Mouse (Mus musculus) spleen, adult 18-20 months (tissue): ENCODE data around the gene Map1lc3b.
"Not testable (repeated sequence)": the region's sequence is repeated elsewhere in the genome, so short reads cannot be mapped to it uniquely, and the experiment has no call there.

ENCODE experiments used
- DNase-seq, 2 experiments: peaks; one replicate each; pipeline ENCODE4 v3.0.0; 2022; ENCODE audit warnings: mixed read lengths in 2 of 2

The Map1lc3b gene

DNA sequence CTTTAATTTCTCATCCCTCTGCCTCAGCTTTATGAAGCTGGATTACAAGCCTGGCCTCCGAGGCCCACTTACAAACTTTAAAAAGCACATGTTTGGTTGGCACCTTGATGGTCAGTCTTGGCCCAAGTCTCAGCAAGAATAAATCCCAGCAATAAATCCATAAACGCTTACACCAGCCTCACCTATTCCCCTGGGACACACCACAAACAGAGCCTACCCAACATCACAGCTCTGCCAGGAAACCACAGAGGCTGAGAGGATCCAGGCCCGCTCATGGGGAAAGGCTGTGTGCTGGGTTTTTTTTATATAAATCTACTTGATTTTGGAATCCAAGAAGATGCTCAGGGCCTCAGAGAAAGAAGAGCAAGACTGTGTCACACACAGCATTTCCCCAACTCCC is 14.5 kb upstream of the Map1lc3b start:
- DNase-seq: no peak

DNA sequence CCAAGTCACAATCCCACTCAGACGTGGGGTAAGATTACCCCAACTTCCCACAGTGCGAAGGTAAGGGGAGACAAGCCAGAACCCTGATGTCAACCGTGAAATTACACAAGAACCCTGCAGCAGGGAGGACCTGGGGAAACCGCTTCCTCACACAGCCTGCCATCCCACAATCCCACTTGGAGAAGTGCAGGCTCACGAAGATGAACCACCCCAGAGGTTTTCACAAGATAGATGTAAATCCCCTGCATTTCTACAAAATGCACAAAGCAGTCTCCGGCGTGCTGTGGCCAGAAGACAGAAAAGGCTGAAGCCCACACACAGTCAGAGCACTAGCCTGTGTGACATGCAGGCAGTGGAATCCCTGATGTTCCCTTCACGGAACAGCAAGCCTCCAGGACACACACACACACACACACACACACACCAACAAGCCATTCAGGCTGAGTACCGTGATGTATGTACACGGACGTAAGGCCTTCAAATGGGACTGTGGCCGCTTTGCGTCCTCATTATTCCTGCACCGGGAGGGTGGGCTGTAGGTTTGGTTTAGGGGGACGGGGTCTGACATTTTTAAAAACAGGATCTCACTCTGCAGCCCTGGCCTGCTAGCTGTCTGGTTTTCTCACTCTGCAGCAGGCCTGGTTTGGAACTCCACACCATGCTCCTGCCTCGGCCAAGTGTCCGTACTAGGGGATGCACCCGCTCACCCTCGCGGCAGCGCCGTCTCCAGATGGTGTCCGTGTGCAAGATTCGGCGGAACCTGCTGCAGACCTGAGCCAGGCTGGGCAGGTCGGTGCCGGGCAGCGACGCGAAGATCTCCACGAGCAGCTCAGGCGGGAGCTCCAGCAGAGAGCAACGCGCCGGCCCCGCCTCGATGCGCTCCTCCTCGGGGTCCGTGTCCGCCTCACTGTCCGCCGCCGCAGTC is 12.1 kb upstream of the Map1lc3b start:
- no peak for DNase-seq

DNA sequence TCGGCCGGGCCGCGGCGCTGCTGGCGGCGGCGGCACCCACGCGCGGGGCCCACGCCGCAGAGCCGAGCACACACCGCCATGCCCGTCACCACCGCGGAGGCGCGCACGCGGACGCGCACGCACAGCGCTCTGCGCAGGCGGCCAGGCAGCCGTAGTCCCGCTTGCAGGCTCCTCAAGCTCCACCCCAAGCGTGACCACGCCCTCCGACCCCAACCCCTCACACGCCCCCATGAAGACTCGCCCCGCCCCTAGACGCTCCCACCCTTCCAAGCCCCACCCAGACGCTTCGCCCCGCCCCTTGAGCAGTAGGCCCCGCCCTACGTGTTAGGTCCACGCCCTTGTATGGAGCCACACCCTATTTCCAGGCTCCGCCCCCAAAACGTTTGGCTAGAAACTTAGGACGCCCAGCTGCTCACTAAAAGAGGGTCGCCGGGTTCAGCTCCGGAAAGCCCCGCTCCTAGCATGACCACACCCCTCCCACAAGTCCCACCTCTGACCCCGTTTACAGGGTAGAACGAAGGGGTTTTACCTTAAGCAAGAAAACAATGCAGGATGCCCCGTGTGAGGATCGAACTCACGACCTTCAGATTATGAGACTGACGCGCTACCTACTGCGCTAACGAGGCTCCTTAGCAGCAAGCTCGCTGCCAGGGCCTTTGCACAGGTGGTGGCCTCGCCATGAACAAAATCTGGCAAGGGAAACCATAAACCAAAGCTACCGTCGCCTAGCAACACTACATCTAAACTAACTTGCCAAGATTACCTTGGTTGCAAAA is 11.3 kb upstream of the Map1lc3b start, which contains the start of gene Fbxo31:
Gene Fbxo31, minus strand, starts transcription at position 131 of the 776 bp plus-strand sequence.
- peak; percentile 86 to 95 for DNase-seq

DNA sequence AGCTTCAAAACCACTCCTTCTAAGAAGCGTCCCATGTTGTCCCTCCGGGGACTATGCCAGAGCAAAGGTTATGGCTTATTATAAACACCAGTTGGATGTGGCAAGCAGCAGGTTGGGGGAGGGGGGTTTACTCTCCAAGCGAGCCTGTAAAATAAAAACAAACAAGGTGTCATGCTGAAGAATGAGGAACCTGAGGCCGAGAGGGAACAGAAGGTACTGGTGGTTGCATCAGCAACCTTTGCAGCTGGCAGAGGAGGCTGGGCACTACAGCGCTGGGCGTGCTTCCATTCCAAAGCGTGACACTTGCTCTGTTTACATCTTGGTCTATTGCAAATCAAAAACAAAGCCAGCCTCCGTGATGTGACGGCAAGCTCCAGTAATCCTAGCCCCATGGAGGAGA is 9.7 kb upstream of the Map1lc3b start:
- DNase-seq: no peak

DNA sequence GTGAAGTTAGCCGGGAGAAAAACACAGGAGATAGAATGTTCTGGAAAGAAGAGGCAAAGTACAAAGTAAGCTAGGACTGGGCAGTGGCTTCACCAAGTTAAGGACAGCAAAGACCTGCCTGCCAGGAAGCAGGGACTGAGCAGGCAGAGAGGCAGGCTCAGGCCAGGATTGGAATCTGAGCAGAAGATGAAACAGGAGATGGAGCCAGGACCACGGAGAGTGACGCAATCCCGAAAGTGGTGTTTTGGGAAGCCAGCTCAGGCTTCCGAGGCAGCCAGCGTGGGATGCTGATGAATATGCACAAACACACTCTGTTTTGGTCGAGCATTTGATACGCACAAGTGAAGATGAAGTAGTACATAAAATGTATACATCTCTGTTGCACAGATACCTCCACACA is 6.5 kb upstream of the Map1lc3b start:
- DNase-seq: no peak

DNA sequence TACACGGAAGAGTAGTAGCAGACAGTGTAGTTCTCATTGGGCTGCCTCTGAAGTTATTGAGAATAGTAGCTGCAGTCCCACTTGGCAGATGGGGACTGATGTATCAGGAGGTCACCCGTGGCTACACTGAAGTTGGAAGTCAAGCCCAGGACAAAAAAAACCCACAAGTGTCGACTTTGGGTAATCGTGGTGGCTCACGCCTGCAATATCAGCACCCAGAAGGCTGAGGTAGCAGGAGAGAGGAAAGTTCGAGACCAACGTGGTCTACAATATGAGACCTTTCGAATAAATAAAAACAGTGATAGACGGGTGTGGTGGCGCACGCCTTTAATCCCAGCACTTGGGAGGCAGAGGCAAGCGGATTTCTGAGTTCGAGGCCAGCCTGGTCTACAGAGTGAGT is 5.4 kb upstream of the Map1lc3b start:
- DNase-seq: no peak

DNA sequence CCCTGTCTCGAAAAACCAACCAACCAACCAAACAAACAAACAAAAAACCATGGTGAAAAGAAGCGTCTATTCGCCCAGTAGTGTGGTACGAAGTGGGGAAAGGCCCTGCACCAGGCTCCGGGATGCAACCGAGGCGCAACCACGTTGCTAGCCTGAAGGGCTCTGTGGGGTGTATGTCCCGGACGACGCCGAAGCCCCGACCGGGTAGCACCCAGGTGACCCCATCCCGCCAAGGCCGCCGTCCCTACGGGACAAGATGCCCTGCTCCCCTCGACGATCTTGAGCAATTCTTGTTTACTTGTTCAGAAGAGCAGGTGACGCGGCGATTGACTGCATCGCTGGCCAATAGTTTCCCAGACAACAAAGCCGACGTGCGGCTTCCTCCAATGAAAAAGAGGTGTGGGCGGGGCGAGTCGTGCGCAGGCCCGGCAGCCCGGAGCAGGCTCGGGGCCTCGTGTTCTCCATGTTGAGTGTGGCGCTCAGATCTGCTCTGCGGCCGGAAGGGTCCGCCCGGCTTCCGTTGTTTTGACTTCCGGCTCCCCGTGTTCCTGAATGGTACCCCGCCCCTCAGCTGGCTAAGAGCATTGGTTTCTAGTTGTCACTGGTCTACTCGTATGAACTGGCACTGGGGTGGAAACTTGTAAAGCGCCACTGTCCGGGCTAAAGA is 4.9 kb upstream of the Map1lc3b start:
- peak; percentile 98 to 99 for DNase-seq

DNA sequence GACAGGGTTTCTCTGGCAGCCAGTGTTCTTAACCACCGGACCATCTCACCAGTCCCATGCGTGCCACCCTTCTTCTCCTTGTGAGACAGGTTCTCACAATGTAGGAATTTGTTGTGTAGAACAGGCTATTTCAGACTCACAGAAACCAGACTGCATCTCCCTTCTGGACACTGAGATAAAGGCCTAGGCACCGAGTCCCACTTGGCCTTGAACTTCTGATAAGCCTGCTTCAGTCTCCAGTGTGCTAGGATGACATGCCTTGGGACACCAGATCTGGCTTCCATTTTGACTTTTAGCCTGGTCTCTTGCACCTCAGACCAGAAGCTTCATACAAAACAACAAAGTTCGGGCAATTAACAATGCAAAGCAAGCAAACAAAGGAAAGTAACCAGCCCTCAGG is 1.4 kb upstream of the Map1lc3b start:
- DNase-seq: no peak

DNA sequence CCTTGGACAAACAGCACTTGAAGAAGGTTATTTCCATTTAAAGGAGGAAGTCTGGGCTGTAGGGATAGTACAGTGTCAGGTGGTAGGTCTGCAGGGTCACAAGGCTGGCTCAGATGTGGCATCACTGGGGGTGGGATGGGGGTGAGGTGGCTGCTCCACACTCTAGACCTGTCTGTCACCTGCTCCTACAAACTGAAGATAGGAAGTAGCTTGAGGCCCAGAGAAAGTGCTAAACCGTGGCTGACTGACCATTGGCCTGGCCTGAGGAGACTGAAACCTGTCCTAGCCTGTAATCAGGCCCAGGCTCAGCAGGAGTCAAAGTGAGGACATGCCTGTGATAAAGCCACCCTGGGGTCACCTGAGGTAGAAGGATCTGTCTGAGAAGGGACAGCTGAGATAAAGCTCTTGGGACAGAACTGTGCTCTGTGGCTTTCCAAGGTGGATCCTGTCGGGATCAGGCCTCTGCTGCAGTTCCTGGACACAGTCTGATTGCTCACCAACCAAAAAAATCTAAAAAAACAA is 895 bp upstream of the Map1lc3b start:
- no peak for DNase-seq

- DNase-seq: peak in 1 of 2 experiments; percentile 43
Observed at GRCm38 (mm10) chr8:121591178-121592066, 1.3 kb downstream of the Map1lc3b start.

DNA sequence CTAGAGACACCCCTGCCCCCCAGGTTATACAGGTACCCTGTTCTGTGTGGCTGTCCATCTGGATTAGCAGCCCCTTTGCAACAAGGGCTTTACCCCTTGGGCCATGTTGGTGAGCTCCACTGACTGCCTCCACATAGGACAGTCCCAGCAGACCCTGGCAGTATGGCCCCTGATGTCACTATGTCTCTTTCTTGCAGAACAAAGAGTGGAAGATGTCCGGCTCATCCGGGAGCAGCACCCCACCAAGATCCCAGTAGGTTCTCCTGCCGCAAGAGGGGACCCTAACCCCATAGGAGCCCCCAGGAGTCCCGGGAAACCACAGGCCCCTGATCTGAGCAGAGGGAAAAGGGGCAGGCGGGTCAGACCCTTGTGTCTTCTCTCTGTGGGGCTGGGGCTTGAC is 3.1 kb downstream of the Map1lc3b start:
- no peak for DNase-seq

GRCm38 (mm10) chr8:121593983-121594382 is 3.8 kb downstream of the Map1lc3b start:
- DNase-seq: no peak

DNA sequence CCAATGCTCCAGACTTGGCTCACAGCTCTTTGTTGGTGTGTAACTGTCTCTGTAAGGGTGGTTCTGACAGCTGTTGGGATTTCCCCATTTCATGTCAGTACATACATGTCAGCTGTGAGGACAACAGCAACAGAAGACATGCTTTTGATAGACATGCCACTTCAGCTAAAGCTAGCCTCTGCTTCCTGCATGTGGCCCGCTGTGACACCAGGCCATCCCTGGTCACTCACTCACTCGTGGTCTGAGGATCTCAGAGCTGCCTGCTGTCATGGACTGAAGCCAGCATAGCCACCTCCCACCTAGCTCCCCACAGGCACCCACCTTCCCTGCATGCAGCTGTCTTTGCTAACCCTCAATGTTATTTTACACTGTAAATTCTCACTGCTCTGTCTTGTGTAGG is 7.3 kb downstream of the Map1lc3b start:
- not testable (repeated sequence) for DNase-seq

- no peak for DNase-seq
Observed at GRCm38 (mm10) chr8:121598190-121598589, 8.0 kb downstream of the Map1lc3b start.

- DNase-seq: peak; percentile 54 to 75
Observed at GRCm38 (mm10) chr8:121598892-121599291, 8.7 kb downstream of the Map1lc3b start.

- no peak for DNase-seq
Observed at GRCm38 (mm10) chr8:121599842-121600241, 9.7 kb downstream of the Map1lc3b start.

DNA sequence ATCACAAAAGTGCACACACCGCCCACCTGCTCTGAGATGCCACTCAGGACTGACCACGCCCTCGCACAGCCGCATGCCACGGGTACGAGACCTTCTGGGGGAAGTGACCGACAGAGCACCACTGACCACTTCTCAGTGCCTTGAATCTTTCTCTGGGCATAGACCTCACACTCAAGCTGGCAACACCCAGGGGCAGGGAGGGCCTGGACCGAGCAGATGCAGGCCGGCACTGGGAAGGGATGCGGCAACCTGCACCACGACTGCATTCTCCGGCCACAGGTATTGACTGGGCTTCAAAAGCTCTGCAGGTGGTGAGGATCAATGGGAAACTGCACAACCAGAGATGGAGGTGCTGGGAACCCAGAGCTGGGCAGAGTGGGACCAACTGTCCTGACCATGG is 12.2 kb downstream of the Map1lc3b start:
- no peak for DNase-seq

DNA sequence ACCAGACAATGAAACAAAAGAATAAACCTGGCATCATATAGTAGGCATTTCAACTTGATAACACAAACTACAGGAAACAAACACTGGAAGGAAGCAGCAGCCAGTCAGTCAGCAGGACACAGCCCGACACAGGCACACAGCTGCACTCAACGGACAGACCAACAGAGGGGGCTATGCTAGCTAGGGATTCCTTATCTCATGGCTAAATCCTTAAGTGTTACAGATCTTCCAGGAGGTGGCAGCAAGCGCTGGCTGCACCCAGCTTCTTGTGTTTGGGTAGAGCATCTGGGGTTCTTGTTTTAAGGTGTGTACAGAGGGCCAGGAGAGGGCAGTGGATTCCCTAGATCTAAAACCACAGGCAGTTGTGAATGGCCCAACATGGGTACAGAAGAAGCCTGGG is 12.7 kb downstream of the Map1lc3b start:
- peak in 1 of 2 experiments; percentile 35 for DNase-seq

GRCm38 (mm10) chr8:121603801-121604200 is 13.6 kb downstream of the Map1lc3b start:
- no peak for DNase-seq

GRCm38 (mm10) chr8:121607661-121608060 is 17.5 kb downstream of the Map1lc3b start:
- no peak for DNase-seq

- DNase-seq: no peak
Observed at GRCm38 (mm10) chr8:121609251-121609650, 19.1 kb downstream of the Map1lc3b start.

- no peak for DNase-seq
Observed at GRCm38 (mm10) chr8:121609916-121610315, 19.8 kb downstream of the Map1lc3b start.
